Mouse (Mus musculus) liver, adult 2 months (tissue): Measurements from ENCODE around the gene Ccdc134. TPM values are rescaled to one million over a fixed set of nuclear protein-coding genes. Genes with fewer than 3 reads are reported as not detected.

Source experiments
- DNase-seq: peaks from one replicate; pipeline ENCODE4 v3.0.0-alpha.2; 2011; ENCODE audit warnings: low read depth, low spot score; ENCODE audit errors: extremely low read depth
- H3K27ac ChIP-seq: fragments of 200-500 bp; replicated peaks from 2 replicates; pipeline ENCODE4 v1.5.1; 2012; ENCODE audit warnings: low read depth, mild to moderate bottlenecking, control low read depth, inconsistent platforms, low read length; ENCODE audit not compliant: insufficient read depth
- H3K27me3 ChIP-seq: fragments of 200-500 bp; 2 replicates; pipeline ENCODE4 v1.6.1; 2012; ENCODE audit warnings: mild to moderate bottlenecking, moderate library complexity, low read length, inconsistent platforms; ENCODE audit not compliant: control insufficient read depth, insufficient read depth
- H3K36me3 ChIP-seq: fragments of 200-500 bp; 2 replicates; pipeline ENCODE4 v1.6.1; 2012; ENCODE audit warnings: low read length, inconsistent platforms; ENCODE audit not compliant: control insufficient read depth, insufficient read depth
- H3K4me1 ChIP-seq: fragments of 200-500 bp; 2 replicates; pipeline ENCODE4 v1.6.1; 2011; ENCODE audit warnings: low read length; ENCODE audit not compliant: control insufficient read depth, insufficient read depth
- H3K4me3 ChIP-seq: fragments of 200-500 bp; 2 replicates; pipeline ENCODE4 v1.5.1; 2011; ENCODE audit warnings: low read depth, mild to moderate bottlenecking, control low read depth, low read length, moderate library complexity; ENCODE audit not compliant: insufficient read depth
- H3K79me2 ChIP-seq: fragments of 200-500 bp; 2 replicates; pipeline ENCODE4 v1.6.1; 2012; ENCODE audit warnings: inconsistent platforms, mild to moderate bottlenecking, low read length, moderate library complexity; ENCODE audit not compliant: control insufficient read depth, insufficient read depth
- H3K9ac ChIP-seq: fragments of 200-500 bp; 2 replicates; pipeline ENCODE4 v1.6.1; 2012; ENCODE audit warnings: low read depth, mild to moderate bottlenecking, control low read depth, inconsistent platforms, low read length
- CTCF ChIP-seq: fragments of 200-500 bp; IDR thresholded peaks from 2 replicates; pipeline ENCODE4 v1.5.1; 2011; ENCODE audit warnings: low read depth, low read length, control low read depth
- POLR2A ChIP-seq: fragments of 200-500 bp; IDR thresholded peaks from 2 replicates; pipeline ENCODE4 v1.6.1; 2011; ENCODE audit warnings: low read length, control low read depth; ENCODE audit not compliant: insufficient read depth; ENCODE audit errors: extremely low read depth
- WGBS: fragments of 180-500 bp; shearing (Covaris S2); methylation state at CpG from one replicate; pipeline ENCODE4 v1.1.7; 2018; 5-methylcytosine and 5-hydroxymethylcytosine counted together
- polyA plus RNA-seq: library from polyadenylated mRNA; depleted of rRNA; stranded (reverse); fragments of >200 nt; gene quantifications from 2 replicates; pipeline ENCODE4 v1.2.3, GENCODE M21; 2012
- total RNA-seq: library from RNA; depleted of rRNA; stranded (reverse); fragments of >200 nt; gene quantifications from 2 replicates; pipeline ENCODE4 v1.2.3, GENCODE M21; 2014

Gene Ccdc134
- total and polyA plus RNA-seq, 2 experiments = 1.8 to 8.2 TPM

DNA sequence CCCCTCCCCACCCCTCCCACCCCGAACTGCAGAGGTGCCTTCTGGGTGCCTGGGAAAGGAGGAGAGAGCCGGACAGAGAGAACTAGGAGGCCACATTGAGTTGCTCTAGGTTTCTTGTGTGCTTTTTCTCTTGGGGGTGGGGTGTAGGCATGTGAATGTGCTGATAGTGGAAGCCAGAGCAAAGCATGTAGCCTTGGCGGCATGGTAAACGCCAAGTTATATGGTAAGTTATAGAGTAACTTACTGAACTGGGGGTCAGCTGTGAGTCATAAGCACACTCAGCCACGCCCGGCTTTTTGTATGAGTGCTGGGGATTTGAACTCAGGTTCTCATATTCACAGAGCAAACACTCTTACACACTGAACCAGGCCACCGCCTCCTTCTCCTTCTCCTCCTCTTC is 36.8 kb downstream of the Ccdc134 start:
- Histone ChIP-seq H3K27ac (no peak overlapping the region), H3K79me2 (peaks cover 34% of the 10 kb centered on the region; the same call in 1 of the 2 replicates), H3K4me1 (peaks cover 8% of the 10 kb centered on the region), H3K36me3 (no peaks in the 10 kb centered on the region), H3K4me3 (no peak overlapping the region), H3K27me3 (no peaks in the 10 kb centered on the region), H3K9ac (no peak overlapping the region)
- DNase-seq = no peak
- WGBS = 57% methylated on average over 7 of the region's 7 CpGs
- no peak for TF ChIP-seq CTCF
- no peak for TF ChIP-seq POLR2A

DNA sequence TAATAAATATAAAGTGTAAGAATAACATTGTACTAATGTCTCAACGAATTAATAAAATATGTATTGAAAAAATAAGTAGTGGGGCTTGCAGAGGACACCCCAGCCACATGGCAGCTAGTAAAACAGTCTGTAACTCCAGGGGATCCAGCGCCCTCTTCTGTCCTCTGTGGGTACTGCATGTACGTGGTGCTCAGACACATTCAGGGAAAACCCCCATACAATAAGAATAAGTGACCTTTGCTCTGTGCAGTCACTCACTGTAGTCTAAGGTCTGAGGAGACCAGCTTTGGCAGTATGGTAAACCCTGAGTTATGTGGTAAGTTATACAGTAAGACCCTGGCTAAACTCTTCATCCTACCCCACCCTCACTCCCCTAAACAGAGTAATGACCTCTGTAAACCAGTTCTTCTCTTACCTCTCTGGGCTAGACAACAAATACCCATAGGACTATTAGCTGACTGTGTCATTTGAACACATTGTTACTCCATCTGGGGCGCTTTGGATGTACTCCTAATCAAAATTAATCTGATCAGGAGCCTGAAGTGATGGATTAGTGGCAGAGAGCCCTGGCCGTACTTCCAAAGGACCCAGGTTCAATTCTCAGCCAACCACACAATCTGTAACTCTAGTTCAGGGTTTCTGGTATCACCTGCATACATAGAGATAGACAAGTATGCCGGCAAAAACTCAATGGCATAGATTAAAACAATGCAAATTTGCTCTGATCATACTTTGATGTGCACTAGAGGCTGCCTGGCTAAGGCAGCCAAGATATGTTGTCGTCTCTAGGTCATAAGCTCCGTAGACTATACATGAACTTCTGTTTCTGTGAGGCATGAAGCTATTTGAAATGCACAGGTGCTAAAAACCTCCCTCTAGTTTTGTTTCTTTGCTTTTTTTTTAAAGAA is 37.9 kb downstream of the Ccdc134 start:
- peaks cover 6% of the 10 kb centered on the region for H3K4me1 ChIP-seq
- no peak overlapping the region for H3K4me3 ChIP-seq
- DNase-seq = peak; percentile 51
- peaks cover 26% of the 10 kb centered on the region; the same call in 1 of the 2 replicates for H3K79me2 ChIP-seq
- H3K36me3 ChIP-seq = no peaks in the 10 kb centered on the region
- no peak overlapping the region for H3K9ac ChIP-seq
- no peak overlapping the region; the same call in 1 of the 2 replicates for H3K27ac ChIP-seq
- 35% methylated on average over 8 of the region's 8 CpGs for WGBS
- H3K27me3 ChIP-seq = no peaks in the 10 kb centered on the region
- TF ChIP-seq POLR2A (no peak), CTCF (peak; percentile 83)

DNA sequence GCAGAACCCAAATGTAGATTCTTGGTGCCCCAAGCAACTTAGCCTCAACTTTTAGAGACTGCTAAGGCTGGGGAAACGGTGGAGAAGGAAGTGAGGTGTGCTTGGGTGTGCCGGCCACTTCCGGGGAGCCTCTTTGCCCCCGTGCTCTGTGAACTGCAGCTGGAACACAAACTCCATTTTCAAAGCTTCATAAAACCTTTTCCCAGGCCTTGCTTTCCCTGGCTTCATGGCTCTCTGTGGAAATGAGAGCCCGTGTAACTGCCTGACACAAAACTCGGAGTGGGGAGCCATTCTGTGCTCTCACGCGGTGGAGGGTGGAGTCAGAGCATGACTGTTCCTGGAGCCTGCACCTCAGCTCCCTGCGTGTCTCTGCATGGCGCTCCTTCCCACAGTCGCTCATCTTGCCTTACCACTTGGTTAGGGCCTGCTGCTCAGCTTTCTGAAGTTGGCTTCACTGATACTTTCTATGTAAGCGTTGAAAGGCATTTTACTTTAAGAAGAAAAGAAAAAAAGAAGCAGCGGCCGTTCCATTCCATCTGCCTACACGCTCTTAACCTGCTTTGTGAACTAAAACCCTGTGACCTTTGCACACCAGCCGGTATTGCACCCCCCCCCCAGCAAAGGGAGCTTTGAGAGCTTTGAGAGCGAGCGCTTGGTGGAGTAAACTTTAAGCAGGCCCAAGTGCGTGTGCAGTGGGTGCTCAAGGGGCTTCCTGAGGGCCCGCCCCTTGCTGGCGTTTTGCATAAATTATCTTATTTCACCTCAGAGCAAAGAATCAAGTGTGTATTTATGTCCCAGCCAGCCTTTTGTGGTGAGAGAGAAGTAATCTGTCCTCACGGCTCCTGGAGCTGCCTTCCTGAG is 38.7 kb downstream of the Ccdc134 start:
- H3K4me3 ChIP-seq = peak overlapping the region; percentile 8; the same call in 1 of the 2 replicates

DNA sequence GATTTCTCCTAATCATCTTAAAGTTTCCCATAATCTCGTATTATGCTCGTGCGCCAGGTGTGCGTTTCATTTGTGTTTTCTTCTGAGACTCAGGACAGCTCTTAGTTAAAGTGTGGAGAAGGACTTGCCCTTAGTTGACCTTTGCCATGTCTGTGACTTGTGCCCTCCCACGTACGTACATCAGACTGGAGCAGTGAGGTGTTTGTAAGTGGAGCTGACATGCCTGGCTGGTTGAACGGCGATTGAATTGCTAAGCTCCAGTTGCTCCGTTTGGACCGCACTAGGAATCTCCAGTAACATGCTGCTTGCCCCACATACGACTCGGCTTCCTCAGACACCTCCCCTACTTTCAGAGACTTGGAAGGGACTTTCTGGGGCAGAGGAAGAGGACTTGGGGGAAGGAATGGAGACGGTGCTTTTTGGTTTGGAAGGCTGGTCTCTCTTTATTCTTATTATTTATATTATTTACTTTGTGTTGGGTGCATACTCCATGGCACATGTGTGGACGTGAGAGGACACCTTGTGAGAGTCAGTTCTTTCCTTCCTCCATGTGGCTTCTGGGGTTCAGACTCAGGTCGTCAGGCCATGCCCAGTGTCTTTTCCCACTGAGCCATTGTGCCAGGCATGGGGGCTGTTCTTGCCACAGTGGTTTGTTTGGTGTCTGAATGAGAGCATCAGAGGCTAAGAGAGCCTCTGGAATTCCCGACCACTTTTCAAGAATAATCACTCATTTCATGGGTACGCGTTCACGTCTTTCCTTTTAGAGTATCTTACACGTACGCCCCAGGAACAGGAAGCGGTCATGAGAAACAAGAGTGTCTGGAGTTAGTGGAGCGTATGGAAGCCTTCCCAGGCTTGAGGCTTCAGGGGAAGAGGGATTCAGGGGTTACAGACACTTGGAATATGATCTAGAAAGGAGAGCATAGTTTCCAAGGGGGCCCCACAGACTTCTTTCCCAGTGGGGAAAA is 39.8 kb downstream of the Ccdc134 start:
- H3K27ac ChIP-seq = no peak overlapping the region

More for the DNA sequence above, 38.7 kb downstream of the Ccdc134 start:
- 36% methylated on average over 22 of the region's 22 CpGs for WGBS
- TF ChIP-seq POLR2A = no peak
- no peak for TF ChIP-seq CTCF
- DNase-seq = peak; percentile 57
- H3K79me2 ChIP-seq = peaks cover 20% of the 10 kb centered on the region; the same call in 1 of the 2 replicates
- peaks cover 6% of the 10 kb centered on the region; the same call in 1 of the 2 replicates for H3K4me1 ChIP-seq
- no peaks in the 10 kb centered on the region for H3K36me3 ChIP-seq
- H3K9ac ChIP-seq = peak overlapping the region; percentile 46
- H3K27me3 ChIP-seq = no peaks in the 10 kb centered on the region
- peak overlapping the region; percentile 73; the same call in 1 of the 2 replicates for H3K27ac ChIP-seq

DNA sequence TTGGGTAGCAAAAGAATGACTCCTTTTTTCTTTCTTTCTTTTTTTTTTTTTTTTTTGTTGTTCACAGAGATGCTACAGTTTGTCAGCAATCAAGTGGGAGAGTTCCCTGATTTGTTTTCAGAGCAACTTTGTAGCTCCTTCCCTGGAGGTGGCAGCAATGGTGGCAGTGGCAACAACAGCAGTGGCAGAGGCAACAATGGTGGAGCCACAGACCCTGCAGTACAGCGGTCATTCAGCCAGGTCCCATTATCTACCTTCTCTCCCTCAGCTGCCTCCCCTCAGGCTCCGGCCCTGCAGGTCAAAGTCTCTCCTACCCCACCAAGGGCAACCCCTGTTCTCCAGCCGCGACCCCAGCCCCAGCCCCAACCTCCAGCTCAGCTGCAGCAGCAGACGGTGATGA is 41.9 kb downstream of the Ccdc134 start:
- no peak overlapping the region for H3K4me3 ChIP-seq
- H3K27me3 ChIP-seq = no peaks in the 10 kb centered on the region
- H3K36me3 ChIP-seq = peaks cover 17% of the 10 kb centered on the region
- no peak overlapping the region for H3K9ac ChIP-seq
- H3K27ac ChIP-seq = no peak overlapping the region
- TF ChIP-seq CTCF = no peak
- TF ChIP-seq POLR2A = no peak
- WGBS = 83% methylated on average over 5 of the region's 5 CpGs
- H3K4me1 ChIP-seq = peaks cover 6% of the 10 kb centered on the region; the same call in 1 of the 2 replicates
- H3K79me2 ChIP-seq = peaks cover 18% of the 10 kb centered on the region; the same call in 1 of the 2 replicates
- DNase-seq = no peak

More for the DNA sequence above, 39.8 kb downstream of the Ccdc134 start:
- no peak for DNase-seq
- Histone ChIP-seq H3K27me3 (no peaks in the 10 kb centered on the region), H3K9ac (no peak overlapping the region), H3K4me3 (no peak overlapping the region), H3K79me2 (peaks cover 18% of the 10 kb centered on the region; the same call in 1 of the 2 replicates), H3K4me1 (peaks cover 6% of the 10 kb centered on the region; the same call in 1 of the 2 replicates), H3K36me3 (peaks cover 4% of the 10 kb centered on the region; the same call in 1 of the 2 replicates)
- TF ChIP-seq CTCF = no peak
- no peak for TF ChIP-seq POLR2A
- WGBS = 72% methylated on average over 23 of the region's 23 CpGs
